Mouse (Mus musculus): ENCODE results near the gene Ash1l.

DNA sequence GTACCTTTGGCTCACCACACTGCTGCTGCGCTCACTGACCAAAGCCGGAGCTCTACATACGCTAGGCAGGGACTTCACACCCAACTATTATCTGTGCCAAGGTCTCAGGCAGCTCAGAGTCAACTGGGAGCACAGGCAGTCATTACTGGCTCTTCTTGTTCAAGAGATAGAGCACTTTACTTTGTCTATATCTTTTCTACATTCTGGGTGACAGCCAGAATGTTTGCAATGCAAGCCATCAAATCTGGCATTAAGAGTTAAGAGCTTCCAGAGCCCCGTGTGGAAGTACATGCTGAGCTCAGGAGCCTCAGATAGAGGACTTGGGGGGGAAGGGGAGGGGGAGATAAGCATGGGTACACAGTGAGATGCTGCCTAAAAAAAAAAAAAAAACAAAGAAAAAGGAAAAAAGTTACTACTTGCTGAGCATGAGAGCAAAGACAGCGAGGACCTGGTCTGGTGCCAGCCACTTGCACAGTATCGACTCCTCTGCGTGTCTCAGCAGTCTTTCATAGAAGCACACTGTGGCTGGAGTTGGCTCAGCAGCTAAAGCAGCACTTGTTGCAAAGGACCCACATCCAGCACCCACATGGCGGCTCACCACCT, 26.3 kb upstream of the Ash1l start:
- TF ChIP-seq CTCF (IDR thresholded peaks at IDR 0.05; ENCODE audit: low read depth) (no peak), EP300 (IDR thresholded peaks at IDR 0.05; ENCODE audit: low read depth) (peak; percentile 53; the same call in 1 of the 2 replicates)

Measured in heart, postnatal 0 days (tissue).